16 mouse cellular contexts compared by ENCODE assay signal in the genomic region with DNA sequence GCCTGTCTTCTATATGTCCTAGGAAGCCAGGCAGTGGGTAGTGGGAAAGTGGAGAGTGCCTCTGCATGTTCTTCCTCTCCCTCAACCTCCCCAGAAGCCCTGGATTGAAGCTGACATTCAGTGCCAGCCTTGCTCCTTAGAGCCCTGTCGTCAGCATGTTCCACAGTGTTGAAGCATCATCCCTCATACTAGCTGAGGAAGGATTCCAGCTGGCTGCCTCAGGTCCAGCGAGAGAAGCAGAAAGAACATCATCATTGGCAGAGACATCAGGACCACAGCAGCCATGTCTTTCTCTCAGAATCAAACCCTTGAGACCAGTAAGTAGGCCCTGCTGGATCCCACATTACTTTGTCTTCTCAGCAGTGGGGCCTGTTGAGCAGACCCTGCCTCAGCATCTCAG.
"Had no signal": no experiment of that assay in that cellular context is flagged by ENCODE, and none has a peak within 500 bp of the region (broad histone marks: within the 10 kb centered on the region; RNA-seq: fewer than 3 reads in every experiment).

No protein-coding gene starts in this region.

- H3K4me3 ChIP-seq: lung, embryonic 15.5 days; megakaryocyte, embryonic 14.5 days; midbrain, embryonic 12.5 days; midbrain, embryonic 15.5 days; neural tube, embryonic 12.5 days had no signal

- H3K27ac ChIP-seq: lung, embryonic 15.5 days; macrophage; midbrain, embryonic 12.5 days; midbrain, embryonic 15.5 days; neural tube, embryonic 12.5 days had no signal

- H3K4me1 ChIP-seq: lung, embryonic 15.5 days; midbrain, embryonic 15.5 days; neural tube, embryonic 12.5 days had no signal

- DNase-seq: liver, postnatal 0 days; lung, adult 2 months; lung, postnatal 14 days; lung, postnatal 36 days; right cerebral cortex, postnatal 14 days; spleen, adult 18-20 months; thymus, adult 18-20 months; thymus, postnatal 14 days; thymus, postnatal 36 days had no signal

- ATAC-seq: liver, postnatal 0 days; lung, postnatal 0 days; midbrain, embryonic 15.5 days had no signal

- H3K4me2 ChIP-seq: lung, embryonic 15.5 days; midbrain, embryonic 12.5 days; midbrain, embryonic 15.5 days; neural tube, embryonic 12.5 days had no signal

- H3K9me3 ChIP-seq: lung, embryonic 15.5 days; megakaryocyte, embryonic 14.5 days; midbrain, embryonic 12.5 days; midbrain, embryonic 15.5 days; neural tube, embryonic 12.5 days had no signal

- H3K27me3 ChIP-seq: lung, embryonic 15.5 days; megakaryocyte, embryonic 14.5 days; midbrain, embryonic 12.5 days; midbrain, embryonic 15.5 days; neural tube, embryonic 12.5 days had no signal

- H3K9ac ChIP-seq: liver, postnatal 0 days; lung, embryonic 15.5 days; midbrain, embryonic 12.5 days; midbrain, embryonic 15.5 days; neural tube, embryonic 12.5 days had no signal
